Mouse (Mus musculus) kidney, embryonic 14.5 days (tissue): ENCODE data around the gene Gm49380. TPM values are rescaled to one million over a fixed set of nuclear protein-coding genes. Genes with fewer than 3 reads are reported as not detected.

Experiments
- ATAC-seq: fragments of 200-750 bp; cut with Nextera tagmentation; 2 replicates; pipeline ENCODE4 v1.8.0; 2017; ENCODE audit warnings: moderate number of reproducible peaks, mild to moderate bottlenecking, moderate TSS enrichment, moderate library complexity; ENCODE audit not compliant: low FRiP score, low TSS enrichment
- H3K27ac ChIP-seq: fragments of 300-500 bp; sonication (generic); 2 replicates; pipeline ENCODE4 v1.5.1; 2014; ENCODE audit warnings: low read depth, mild to moderate bottlenecking, low read length, moderate library complexity, mixed read lengths
- H3K27me3 ChIP-seq: fragments of 300-500 bp; sonication (generic); 2 replicates; pipeline ENCODE4 v1.6.1; 2014; ENCODE audit warnings: mild to moderate bottlenecking, low read length; ENCODE audit not compliant: control insufficient read depth, insufficient read depth
- H3K36me3 ChIP-seq: fragments of 300-500 bp; sonication (generic); 2 replicates; pipeline ENCODE4 v1.6.1; 2014; ENCODE audit warnings: low read length, mixed read lengths; ENCODE audit not compliant: control insufficient read depth, insufficient read depth
- H3K4me1 ChIP-seq: fragments of 300-500 bp; sonication (generic); 2 replicates; pipeline ENCODE4 v1.6.1; 2014; ENCODE audit warnings: low read length, mixed read lengths; ENCODE audit not compliant: control insufficient read depth, insufficient read depth
- H3K4me2 ChIP-seq: fragments of 300-500 bp; sonication (generic); replicated peaks from 2 replicates; pipeline ENCODE4 v1.6.1; 2014; ENCODE audit warnings: low read depth, mild to moderate bottlenecking, low read length
- H3K4me3 ChIP-seq: fragments of 300-500 bp; sonication (generic); 2 replicates; pipeline ENCODE4 v1.5.1; 2014; ENCODE audit warnings: mild to moderate bottlenecking, low read length
- H3K9ac ChIP-seq: fragments of 300-500 bp; sonication (generic); 2 replicates; pipeline ENCODE4 v1.6.1; 2014; ENCODE audit warnings: low read depth, mild to moderate bottlenecking, low read length, moderate library complexity
- H3K9me3 ChIP-seq: fragments of 300-500 bp; sonication (generic); 2 replicates; pipeline ENCODE4 v1.6.1; 2016; ENCODE audit warnings: low read length; ENCODE audit not compliant: control insufficient read depth
- WGBS: fragments of 180-500 bp; shearing (Covaris S2); extraction: QIAGEN DNeasy Blood & Tissue Kit; methylation state at CpG from one replicate; pipeline ENCODE4 v1.1.7; 2014; 5-methylcytosine and 5-hydroxymethylcytosine counted together
- polyA plus RNA-seq: library from polyadenylated mRNA; unstranded; fragments of >200 nt; fragmentation: Nextera tagmentation; extraction: Ambion mirVana; gene quantifications from 2 replicates; pipeline ENCODE4 v1.2.1, GENCODE M21; 2014

Gene Gm49380
- polyA plus RNA-seq, 1 experiment from 2014 or later = 0.14 TPM

DNA sequence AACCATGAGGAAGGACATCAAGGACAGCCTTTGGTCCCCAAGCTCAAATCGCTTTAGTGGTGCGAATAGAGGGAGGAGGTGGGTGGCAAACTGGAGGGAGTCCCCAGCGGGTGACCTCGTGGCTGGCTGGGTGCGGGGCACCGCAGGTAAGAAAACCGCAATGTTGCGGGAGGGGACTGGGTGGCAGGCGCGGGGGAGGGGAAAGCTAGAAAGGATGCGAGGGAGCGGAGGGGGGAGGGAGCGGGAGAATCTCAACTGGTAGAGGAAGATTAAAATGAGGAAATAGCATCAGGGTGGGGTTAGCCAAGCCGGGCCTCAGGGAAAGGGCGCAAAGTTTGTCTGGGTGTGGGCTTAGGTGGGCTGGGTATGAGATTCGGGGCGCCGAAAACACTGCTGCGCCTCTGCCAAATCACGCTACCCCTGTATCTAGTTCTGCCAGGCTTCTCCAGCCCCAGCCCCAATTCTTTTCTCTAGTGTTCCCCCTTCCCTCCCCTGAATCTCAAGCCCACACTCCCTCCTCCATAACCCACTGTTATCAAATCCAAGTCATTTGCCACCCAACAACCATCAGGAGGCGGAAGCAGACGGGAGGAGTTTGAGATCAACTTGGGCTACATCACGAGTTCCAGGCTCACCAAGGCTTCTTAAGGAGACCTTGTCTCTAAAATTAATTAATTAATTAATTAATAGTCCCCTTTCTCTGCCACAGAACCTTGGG is 69.4 kb downstream of the Gm49380 start:
- H3K4me2 ChIP-seq = peak overlapping the region; percentile 61
- H3K4me3 ChIP-seq = peak overlapping the region; percentile 46
- peak overlapping the region; percentile 47 for H3K9ac ChIP-seq
- 0 out of 2 replicates have a peak, but pooled peaks cover 10% of the 10 kb centered on the region for H3K4me1 ChIP-seq
- no peaks in the 10 kb centered on the region for H3K36me3 ChIP-seq
- H3K27ac ChIP-seq = no peak overlapping the region
- peak; percentile 18; the same call in 1 of the 2 replicates for ATAC-seq
- no peaks in the 10 kb centered on the region for H3K9me3 ChIP-seq
- peaks cover 23% of the 10 kb centered on the region for H3K27me3 ChIP-seq
- WGBS = 4% methylated on average over 23 of the region's 23 CpGs

DNA sequence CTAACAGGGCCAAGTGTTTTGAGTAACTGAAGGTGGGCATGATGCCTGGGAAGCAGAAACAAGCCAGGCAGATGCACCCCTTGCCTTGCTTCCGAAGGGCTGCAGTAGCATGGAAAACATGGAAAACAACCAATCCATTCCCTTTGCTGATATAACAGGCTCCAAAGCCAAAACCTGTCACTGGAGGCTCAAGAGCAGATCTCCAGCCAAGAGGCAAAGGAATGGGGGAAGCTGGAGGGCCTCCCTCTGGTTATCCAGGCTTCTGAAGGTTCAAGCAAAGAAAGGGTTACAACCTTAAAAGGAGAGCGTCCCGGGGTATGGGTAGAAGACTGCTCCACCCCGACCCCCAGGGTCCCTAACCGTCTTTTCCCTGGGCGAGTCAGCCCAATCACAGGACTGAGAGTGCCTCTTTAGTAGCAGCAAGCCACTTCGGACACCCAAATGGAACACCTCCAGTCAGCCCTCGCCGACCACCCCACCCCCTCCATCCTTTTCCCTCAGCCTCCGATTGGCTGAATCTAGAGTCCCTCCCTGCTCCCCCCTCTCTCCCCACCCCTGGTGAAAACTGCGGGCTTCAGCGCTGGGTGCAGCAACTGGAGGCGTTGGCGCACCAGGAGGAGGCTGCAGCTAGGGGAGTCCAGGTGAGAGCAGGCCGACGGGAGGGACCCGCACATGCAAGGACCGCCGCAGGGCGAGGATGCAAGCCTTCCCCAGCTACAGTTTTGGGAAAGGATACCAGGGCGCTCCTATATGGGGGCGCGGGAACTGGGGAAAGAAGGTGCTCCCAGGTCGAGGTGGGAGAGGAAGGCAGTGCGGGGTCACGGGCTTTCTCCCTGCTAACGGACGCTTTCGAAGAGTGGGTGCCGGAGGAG is 70.2 kb downstream of the Gm49380 start, which contains the start of gene Thy1:
Thy1 (plus strand) TSS at position 549 of the 872 bp plus-strand sequence.
- Histone ChIP-seq H3K9me3 (no peaks in the 10 kb centered on the region), H3K27ac (no peak within 1 kb of the TSS), H3K27me3 (peaks cover 23% of the 10 kb centered on the region), H3K9ac (peak within 1 kb of the TSS; percentile 47), H3K4me1 (0 out of 2 replicates have a peak, but pooled peaks cover 6% of the 10 kb centered on the region), H3K36me3 (no peaks in the 10 kb centered on the region), H3K4me3 (peak within 1 kb of the TSS; percentile 46), H3K4me2 (peak within 1 kb of the TSS; percentile 61)
- peak; percentile 77 for ATAC-seq
- WGBS = under 1% methylated on average over 30 of the region's 30 CpGs

DNA sequence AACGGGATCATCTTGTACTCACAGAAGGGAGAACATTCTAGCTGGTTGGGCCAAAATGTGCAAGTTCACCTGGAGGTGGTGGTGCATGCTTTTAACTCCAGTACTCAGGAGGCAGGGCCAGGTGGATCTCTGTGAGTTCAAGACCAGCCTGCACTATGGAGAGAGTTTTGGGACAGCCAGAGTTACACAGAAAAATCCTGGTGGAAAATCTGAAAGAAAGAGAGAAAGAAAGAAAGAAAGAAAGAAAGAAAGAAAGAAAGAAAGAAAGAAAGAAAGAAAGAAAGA is 71.0 kb downstream of the Gm49380 start:
- no peak overlapping the region for H3K4me2 ChIP-seq
- no peak overlapping the region for H3K4me3 ChIP-seq
- H3K9ac ChIP-seq = no peak overlapping the region
- H3K27me3 ChIP-seq = peaks cover 23% of the 10 kb centered on the region
- H3K27ac ChIP-seq = no peak overlapping the region
- 88% methylated on average over 1 of the region's 1 CpGs for WGBS
- 0 out of 2 replicates have a peak, but pooled peaks cover 6% of the 10 kb centered on the region for H3K4me1 ChIP-seq
- H3K36me3 ChIP-seq = no peaks in the 10 kb centered on the region
- H3K9me3 ChIP-seq = no peaks in the 10 kb centered on the region
- ATAC-seq = no peak

DNA sequence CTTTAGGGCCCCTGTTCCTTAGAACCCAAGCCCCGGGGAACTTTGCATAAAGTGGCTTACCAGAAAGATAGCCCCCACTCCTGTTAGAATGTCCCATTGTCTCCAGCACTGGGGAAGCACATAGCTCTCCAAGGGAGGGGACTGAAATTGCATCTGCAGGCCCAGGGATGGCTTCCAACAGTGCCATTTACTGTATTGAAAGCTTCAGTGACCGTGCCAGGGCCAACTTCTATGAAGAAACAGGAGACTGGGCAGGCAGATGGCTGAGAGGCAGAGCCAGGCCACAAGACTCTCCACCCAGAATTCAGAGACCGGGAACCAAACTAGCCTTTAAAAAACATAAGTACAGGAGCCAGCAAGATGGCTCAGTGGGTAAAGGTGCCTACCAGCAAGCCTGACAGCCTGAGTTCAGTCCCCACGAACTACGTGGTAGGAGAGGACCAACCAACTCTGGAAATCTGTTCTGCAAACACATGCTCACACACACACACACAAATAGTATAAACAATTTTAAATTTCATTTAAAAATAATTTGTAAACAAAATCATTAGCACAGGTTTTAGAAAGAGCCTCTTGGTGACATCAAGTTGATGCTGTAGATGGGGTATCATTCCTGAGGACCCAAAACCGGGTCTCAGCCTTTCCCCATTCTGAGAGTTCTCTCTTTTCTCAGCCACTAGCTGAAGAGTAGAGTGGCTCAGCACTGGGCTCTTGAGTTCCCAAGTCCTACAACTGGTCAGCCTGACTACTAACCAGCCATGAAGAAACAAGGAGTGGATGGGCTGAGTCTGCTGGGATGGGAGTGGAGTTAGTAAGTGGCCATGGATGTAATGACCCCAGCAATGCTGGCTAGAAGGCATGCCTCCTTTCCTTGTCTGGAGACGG is 71.5 kb downstream of the Gm49380 start:
- WGBS = 79% methylated on average over 7 of the region's 7 CpGs
- H3K4me3 ChIP-seq = no peak overlapping the region
- 0 out of 2 replicates have a peak, but pooled peaks cover 6% of the 10 kb centered on the region for H3K4me1 ChIP-seq
- H3K9me3 ChIP-seq = no peaks in the 10 kb centered on the region
- no peaks in the 10 kb centered on the region for H3K36me3 ChIP-seq
- no peak overlapping the region for H3K9ac ChIP-seq
- ATAC-seq = no peak
- H3K27me3 ChIP-seq = peaks cover 23% of the 10 kb centered on the region
- H3K4me2 ChIP-seq = no peak overlapping the region
- H3K27ac ChIP-seq = no peak overlapping the region

DNA sequence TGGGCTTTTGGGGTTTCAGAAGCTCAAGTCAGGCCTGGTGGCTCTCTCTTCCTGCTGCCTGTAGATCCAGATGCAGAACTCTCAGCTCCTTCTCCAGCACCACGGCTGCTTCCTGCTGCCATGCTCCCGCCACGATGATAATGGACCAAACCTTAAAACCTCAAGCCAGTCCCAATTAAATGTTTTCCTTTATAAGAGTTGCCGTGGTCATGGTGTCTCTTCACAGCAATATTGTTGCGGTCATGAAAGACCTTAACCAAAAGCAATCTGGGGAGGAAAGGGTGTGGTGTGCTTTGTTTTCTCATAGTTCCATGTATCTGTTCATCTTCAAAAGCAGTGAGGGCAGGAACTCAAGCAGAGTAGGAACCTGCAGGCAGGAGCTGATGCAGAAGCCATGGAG is 76.2 kb downstream of the Gm49380 start:
- no peaks in the 10 kb centered on the region for H3K9me3 ChIP-seq
- no peak overlapping the region for H3K9ac ChIP-seq
- no peaks in the 10 kb centered on the region for H3K27me3 ChIP-seq
- no peaks in the 10 kb centered on the region for H3K4me1 ChIP-seq
- H3K36me3 ChIP-seq = no peaks in the 10 kb centered on the region
- no peak overlapping the region for H3K4me3 ChIP-seq
- WGBS = 92% methylated on average over 5 of the region's 5 CpGs
- no peak overlapping the region for H3K27ac ChIP-seq
- no peak for ATAC-seq
- no peak overlapping the region for H3K4me2 ChIP-seq

DNA sequence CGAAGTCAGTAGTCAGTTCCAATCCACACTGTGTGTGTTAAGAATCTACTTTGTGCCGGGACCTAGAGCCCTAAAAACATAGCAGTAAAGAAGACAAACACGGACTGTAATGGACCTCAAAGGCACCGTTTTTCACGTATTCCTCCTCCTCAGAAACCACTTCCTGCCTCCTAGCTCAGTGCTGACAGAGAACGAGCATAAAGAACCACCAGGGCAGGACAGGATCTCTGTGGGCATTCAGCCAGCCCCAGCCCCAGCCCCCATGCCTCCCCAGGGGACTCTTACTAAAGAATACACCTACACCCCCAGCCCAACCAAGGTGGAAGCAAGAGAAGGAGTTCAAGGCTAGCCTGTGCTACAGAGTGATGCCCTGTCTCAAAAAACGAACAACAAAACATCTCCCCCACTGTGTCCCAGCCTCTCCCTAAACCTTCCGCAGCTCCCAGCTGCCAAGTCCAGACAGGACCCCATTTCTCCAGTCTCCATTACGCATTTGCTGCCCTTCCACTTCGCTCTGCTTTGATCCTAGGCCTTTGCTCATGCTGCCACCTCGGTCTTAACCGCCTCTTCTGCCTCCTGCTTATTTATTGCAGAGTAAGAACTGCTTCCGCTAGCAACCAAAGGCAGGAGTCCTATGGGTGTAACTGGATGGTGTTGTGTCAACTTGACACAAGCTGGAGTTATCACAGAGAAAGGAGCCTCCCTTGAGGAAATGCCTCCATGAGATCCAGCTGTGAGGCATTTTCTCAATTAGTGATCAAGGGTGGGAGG is 79.2 kb downstream of the Gm49380 start:
- Histone ChIP-seq H3K9me3 (no peaks in the 10 kb centered on the region), H3K4me1 (0 out of 2 replicates have a peak, but pooled peaks cover 3% of the 10 kb centered on the region), H3K4me2 (no peak overlapping the region), H3K9ac (no peak overlapping the region), H3K27me3 (no peaks in the 10 kb centered on the region), H3K27ac (no peak overlapping the region), H3K4me3 (no peak overlapping the region), H3K36me3 (no peaks in the 10 kb centered on the region)
- WGBS = 55% methylated on average over 13 of the region's 13 CpGs
- no peak for ATAC-seq

DNA sequence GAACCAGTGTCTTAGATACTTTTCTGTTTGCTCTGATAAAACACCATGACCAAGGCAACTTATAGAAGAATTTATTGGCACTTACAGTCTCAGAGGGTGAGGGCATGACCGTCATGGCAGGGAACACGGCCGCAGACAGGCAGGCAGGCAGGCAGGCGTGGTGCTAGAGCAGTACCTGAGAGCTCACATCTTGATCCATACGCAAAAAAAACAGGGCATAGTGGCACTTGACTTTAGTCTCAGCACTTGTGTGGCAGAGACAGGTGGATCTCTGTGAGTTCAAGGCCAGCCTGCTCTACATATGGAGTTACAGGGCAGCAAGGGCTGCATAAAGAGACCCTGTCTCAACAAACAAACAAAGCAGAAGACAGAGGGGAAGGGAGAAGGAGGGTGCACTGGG is 80.0 kb downstream of the Gm49380 start:
- Histone ChIP-seq H3K27me3 (no peaks in the 10 kb centered on the region), H3K9ac (no peak overlapping the region), H3K27ac (no peak overlapping the region), H3K4me3 (no peak overlapping the region), H3K9me3 (no peaks in the 10 kb centered on the region), H3K4me1 (0 out of 2 replicates have a peak, but pooled peaks cover 4% of the 10 kb centered on the region), H3K4me2 (no peak overlapping the region), H3K36me3 (no peaks in the 10 kb centered on the region)
- WGBS = 92% methylated on average over 5 of the region's 5 CpGs
- no peak for ATAC-seq

DNA sequence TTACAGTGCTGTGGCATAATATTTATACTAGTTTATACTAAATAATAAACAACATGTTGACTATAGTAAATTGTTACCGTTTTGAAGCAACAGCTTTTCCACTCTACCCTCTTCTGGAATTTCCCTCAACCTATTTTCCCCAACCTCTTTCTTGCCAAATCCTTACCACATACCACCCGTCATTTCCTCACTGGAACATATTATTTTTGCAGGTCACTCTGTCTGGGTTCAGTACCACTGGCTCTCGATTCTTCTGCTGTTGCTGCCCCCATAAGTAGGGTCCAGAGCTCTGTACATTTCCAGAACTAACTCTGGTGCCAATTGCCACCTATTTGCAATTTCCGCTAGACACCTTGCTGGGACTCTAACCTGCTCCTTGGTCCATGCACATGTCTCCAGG is 81.4 kb downstream of the Gm49380 start:
- no peak overlapping the region for H3K4me3 ChIP-seq
- WGBS = 77% methylated on average over 4 of the region's 4 CpGs
- H3K27ac ChIP-seq = no peak overlapping the region
- no peak for ATAC-seq
- 0 out of 2 replicates have a peak, but pooled peaks cover 4% of the 10 kb centered on the region for H3K4me1 ChIP-seq
- no peaks in the 10 kb centered on the region for H3K27me3 ChIP-seq
- H3K36me3 ChIP-seq = no peaks in the 10 kb centered on the region
- H3K9me3 ChIP-seq = no peaks in the 10 kb centered on the region
- H3K4me2 ChIP-seq = no peak overlapping the region
- H3K9ac ChIP-seq = no peak overlapping the region
